Mouse (Mus musculus): ENCODE data around the gene Pxmp2.

The Pxmp2 gene

GRCm38 (mm10) chr5:110285770-110286445 is at the start of gene Pxmp2, which contains the start of gene Pole:
Pxmp2 (minus strand) TSS chr5:110286186.
Pole (plus strand) TSS chr5:110286306.
- DNase-seq (ENCODE audit: low spot score in 2 of 2), result peak; percentile 87 to 95

GRCm38 (mm10) chr5:110330508-110330907 is 44.5 kb upstream of the Pxmp2 start:
- no peak for DNase-seq (ENCODE audit: low spot score in 2 of 2)

DNA sequence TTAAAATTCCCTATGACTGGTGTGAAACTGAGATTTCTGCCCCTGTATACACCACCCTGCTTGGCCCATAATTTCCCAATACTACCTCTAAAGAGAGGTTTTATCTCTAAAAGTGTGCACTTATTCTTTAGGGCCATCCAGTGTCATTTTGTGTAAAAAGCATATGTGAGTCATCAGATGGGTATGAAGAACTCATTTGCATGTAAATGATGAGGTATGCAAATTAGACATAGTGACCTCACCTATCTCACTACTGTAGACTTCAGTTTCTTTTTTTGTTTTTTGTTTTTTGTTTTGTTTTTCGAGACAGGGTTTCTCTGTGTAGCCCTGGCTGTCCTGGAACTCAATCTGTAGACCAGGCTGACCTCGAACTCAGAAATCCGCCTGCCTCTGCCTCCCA is 27.1 kb upstream of the Pxmp2 start:
- DNase-seq (ENCODE audit: low spot score in 2 of 2), result no peak

DNA sequence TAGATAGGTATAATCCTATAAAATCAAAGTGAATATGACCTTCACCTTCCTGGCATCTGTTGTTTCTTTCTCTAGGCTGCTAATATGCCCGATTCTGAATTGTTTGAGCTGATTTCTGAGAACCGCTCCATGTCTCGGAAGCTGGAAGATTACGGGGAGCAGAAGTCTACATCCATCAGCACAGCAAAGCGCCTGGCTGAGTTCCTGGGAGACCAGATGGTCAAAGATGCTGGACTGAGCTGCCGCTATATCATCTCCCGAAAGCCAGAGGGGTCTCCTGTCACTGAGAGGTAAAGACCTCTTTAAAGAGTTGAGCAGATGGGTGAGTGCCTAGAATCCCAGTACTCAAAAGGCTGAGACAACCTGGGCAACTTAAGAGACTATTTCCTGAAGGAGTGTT is 22.9 kb upstream of the Pxmp2 start:
- DNase-seq (ENCODE audit: low spot score in 2 of 2), result no peak

DNA sequence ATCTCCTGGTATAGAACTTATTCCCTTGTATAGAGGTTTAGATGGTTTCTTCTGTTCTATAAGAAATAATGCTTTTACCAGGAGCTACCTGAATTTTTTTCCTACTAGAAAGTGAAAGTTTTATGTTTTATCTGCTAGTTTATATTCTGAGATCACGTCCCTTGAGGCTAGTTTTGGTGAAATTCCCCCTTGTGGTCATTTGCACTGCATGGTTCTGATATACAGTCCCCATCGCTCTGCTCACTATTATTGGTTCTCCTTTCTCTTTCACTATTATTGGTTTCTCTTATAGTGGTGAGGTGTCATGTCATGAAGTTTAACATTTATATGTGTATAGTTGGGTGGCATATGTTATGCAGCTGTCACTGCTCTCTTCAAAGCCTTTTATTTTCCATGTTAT is 14.6 kb upstream of the Pxmp2 start:
- DNase-seq (ENCODE audit: low spot score in 2 of 2), result no peak

DNA sequence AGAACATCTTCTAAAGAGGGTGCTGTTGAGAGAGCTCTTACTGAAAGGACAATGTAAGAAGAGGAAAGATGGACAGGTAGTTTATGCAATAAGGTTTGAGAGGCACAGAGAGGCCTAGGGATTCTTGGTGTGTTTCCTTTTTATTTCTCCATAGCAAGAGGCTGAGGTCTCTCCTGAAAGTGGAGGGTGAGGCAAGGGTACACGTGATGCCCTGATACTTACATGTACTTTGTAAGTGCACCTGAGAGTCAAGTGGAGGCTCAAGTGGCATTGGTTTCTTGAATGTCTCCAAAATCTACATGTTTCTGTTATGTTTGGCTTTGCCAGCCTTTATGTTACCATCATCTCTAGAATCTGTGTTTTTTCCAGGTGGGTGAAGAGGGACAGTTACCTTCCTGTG is 10.7 kb upstream of the Pxmp2 start:
- DNase-seq (ENCODE audit: low spot score in 2 of 2), result no peak

GRCm38 (mm10) chr5:110291649-110292048 is 5.7 kb upstream of the Pxmp2 start:
- DNase-seq (ENCODE audit: low spot score in 2 of 2), result no peak

DNA sequence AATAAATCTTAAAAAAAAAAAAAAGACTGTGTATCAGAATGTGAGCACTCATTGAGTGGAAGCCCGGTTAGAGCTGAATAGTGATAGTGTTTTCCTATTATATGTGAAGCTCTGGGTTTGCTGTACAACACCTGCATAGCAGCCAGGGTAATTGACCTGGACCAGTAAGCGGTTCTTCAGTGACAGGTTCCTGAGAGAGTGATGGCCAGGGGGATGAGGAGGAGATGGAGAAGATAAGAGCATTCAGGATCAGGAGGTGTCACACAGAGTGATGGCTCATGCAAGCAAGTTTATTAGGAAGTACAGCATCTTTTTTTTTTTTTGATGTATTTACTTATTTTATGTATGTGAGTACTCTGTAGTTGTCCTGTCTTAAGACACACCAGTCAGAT is 1.1 kb upstream of the Pxmp2 start:
- no peak for DNase-seq (ENCODE audit: low spot score in 2 of 2)

GRCm38 (mm10) chr5:110286446-110287083 is 579 bp upstream of the Pxmp2 start:
- no peak for DNase-seq (ENCODE audit: low spot score in 2 of 2)

DNA sequence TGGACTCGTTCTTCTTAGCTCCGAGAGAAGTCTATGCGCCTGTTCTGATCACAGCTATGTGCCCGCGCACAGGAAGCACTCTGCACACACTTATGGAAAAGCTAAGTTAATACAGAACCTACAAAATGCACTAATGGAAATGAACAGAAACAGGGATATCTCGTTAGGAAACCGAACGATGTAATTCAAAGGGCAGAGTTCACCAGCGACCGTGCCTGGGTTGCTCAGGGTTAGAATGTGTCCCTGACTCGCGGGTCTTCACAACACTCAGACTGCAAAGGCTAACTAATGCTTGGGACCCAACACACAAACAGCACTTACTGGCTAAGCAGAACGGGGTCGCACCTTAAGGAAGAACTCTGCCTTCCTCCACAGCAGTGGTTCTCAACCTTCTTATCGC is 830 bp downstream of the Pxmp2 start:
- no peak for DNase-seq (ENCODE audit: low spot score in 2 of 2)

DNA sequence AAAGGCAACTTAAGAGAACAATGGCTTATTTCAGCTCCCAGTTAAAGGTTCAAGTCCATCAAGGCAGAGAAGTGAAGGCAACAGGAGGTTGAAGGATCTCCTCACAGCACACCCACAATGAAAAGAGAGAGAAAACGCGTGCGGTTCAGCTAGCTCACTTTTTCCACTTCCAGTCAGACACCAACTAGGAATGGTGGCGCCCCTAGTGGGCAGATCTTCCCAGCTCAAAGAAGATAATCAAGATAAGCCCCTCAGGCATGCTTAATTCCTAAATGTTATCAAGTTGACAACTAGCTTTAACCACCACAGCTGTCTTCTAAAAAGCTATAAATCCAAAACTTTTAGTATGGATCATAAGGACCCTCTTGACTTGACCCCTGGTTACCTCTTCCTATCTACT is 1.4 kb downstream of the Pxmp2 start:
- peak; percentile 79 to 89 for DNase-seq (ENCODE audit: low spot score in 2 of 2)

GRCm38 (mm10) chr5:110281984-110282383 is 4.0 kb downstream of the Pxmp2 start:
- no peak for DNase-seq (ENCODE audit: low spot score in 2 of 2)

- no peak for DNase-seq (ENCODE audit: low spot score in 2 of 2)
Measured at GRCm38 (mm10) chr5:110276910-110277309, 9.1 kb downstream of the Pxmp2 start.

GRCm38 (mm10) chr5:110276391-110276790 is 9.6 kb downstream of the Pxmp2 start:
- no peak for DNase-seq (ENCODE audit: low spot score in 2 of 2)

GRCm38 (mm10) chr5:110274846-110275245 is 11.1 kb downstream of the Pxmp2 start:
- DNase-seq (ENCODE audit: low spot score in 2 of 2), result no peak

DNA sequence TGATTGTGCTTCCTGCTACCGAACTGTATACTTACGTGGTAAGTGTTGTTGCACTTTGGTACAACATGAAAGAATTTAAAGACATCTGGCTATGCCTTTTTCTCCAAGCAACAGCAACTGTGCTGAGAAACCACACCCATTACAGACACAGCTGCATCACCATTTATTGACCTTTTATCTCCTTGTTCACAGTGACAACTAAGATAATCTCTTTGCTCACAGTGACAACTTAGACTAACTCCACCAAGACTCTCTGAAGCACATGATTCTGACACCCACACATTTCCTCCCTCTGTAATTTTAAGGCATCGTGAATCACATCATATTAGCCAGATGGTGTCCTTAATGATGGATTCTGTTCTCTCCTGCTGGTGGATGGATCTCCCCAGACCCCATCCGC is 11.8 kb downstream of the Pxmp2 start:
- DNase-seq (ENCODE audit: low spot score in 2 of 2), result no peak

- no peak for DNase-seq (ENCODE audit: low spot score in 2 of 2)
Measured at GRCm38 (mm10) chr5:110270242-110270641, 15.7 kb downstream of the Pxmp2 start.

DNA sequence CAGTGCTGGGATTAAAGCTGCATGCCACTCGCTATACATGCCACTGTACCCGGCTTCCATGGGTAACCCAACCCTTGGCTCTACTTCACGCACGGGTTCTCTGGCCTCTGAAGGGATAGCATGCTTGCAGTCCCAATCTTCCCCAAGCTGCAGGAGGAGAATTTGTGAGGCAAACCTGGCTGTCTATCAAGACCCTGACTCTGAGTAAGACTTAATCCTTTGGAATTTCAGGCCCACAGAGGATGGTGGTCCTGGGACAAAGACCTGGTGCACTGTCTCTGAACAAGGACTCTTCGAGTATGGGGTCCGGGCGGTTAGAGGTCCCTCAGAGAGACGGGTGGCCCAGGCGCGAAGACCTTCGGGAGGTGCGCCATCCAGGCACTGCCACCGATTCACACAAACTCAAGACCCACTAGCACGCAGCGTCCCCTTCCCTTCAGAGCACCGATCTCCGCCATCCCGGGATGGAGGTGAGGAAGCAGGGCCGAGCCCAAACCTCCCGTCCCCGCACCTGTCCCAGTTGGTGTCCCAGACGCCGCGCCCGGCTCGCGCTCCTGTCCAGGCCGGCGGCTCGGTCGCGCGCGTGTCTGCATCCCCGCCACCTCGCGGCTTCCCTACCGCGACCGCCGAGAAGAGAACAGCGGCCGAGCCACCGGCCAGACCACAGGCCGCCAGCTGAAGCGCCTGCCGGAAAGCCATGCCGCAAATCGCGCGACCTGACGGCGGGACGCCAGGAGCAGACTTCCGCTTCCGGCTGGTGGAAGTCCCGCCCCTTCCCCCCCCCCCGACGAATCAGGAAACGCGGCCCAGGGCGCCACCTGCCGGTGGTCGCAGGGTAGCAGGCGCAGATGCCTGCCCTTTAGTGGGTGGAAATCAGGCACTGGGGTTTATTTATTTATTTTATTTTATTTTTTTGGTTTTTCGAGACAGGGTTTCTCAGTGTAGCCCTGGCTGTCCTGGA is 16.6 kb downstream of the Pxmp2 start, which contains the start of gene Pgam5:
Pgam5 (minus strand) TSS at position 773 of the 961 bp plus-strand sequence.
- DNase-seq (ENCODE audit: low spot score in 2 of 2), result peak; percentile 88 to 98

DNA sequence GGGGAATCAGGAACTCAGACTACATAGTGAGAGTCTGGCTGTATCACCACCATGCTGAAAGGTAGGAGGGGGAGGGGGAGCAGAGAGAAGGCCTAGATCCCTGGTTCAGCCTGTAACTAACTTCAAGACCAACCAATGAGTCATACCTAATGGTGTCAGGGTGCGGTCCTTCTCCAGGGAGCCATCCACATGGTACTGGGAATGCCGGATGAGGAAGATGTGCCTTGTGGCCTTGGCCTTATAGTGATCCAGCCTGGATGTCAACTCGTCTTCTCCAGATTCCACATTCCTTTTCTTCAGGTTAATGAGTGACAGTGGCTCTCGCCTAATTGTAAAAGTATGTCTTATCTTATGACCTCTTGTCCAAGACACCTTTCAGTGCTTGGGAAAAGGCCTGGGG is 19.0 kb downstream of the Pxmp2 start:
- no peak for DNase-seq (ENCODE audit: low spot score in 2 of 2)

DNA sequence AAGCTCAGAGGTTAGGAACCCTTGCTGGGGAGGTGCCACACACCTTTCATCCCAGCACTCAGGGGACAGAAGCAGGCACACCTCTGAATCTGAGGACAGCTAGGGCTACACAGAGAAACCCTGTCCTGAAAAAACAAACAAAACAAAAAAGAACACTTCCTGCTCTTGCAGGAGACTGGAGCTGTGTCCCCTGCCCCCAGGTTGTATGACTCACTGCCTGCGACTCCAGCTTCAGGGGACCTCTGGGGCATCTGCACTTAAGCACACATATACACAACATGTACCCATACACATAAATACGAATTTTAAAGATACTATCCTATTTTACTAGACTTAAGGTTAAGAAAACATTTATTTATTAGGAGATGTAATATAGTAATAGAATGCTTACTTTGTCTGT is 41.9 kb downstream of the Pxmp2 start:
- DNase-seq (ENCODE audit: low spot score in 2 of 2), result no peak

- DNase-seq (ENCODE audit: low spot score in 2 of 2), result no peak
Measured at GRCm38 (mm10) chr5:110232346-110232745, 53.6 kb downstream of the Pxmp2 start.

DNA sequence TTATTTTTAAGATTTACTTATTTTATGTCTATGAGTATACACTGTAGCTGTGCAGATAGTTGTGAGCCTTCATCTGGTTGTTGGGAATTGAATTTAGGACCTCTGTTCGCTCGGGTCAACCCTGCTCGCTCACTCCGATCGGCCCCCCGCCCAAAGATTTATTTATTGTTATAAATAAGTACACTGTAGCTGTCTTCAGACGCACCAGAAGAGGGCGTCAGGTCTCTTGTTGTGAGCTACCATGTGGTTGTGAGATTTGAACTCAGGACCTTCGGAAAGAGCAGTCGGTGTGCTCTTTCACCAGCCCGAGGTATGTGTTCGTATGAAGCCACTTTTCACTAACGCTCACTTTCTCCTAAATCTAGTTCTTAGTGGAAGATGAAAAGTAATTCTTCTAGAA is 54.3 kb downstream of the Pxmp2 start:
- DNase-seq (ENCODE audit: low spot score in 2 of 2), result peak; percentile 25 to 66
